Mouse (Mus musculus): Measurements from ENCODE around the gene Sgcd. TPM values are rescaled to one million over a fixed set of nuclear protein-coding genes. Genes with fewer than 3 reads are reported as not detected.
A peak's percentile ranks its signal among the peaks of the same experiment; 100 is the strongest.
"Not testable (repeated sequence)": the region's sequence is repeated elsewhere in the genome, so short reads cannot be mapped to it uniquely, and the experiment has no call there.

Gene Sgcd
- total RNA-seq, 2 experiments from 2014 or later, result 55.7 to 59.8 TPM

DNA sequence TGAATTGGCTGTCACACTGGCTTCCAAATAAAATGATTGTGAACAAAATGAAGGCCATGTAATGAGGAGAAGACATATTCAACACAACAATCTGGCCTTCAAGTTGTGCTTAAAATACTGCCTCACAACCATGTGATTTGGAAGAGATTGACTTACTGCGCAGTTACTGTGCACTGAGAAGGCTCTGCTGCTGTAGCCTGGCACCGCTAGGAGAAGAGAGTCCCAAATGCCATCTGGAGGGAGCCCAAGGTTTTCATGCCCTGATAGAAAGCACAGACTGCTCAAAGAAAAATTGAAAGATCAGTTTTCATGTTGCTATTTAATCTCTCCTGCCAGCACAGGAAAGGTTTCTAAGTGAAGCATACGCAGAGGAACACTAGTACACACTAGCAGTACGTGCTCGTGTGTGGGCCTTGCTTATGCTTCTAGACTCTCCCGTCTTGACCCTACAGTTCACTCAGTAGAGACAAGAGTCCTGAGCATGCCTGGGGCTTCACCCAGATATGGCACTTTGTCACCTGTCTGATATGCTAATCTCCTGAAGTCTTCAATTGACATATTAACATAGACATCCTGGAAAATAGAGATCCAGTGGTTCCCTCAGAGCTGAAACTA, 184.6 kb downstream of the Sgcd start:
- intact Hi-C loops (cut with DNase I; ENCODE audit: low total_unique reads), result no loop called here
- no peak for DNase-seq

DNA sequence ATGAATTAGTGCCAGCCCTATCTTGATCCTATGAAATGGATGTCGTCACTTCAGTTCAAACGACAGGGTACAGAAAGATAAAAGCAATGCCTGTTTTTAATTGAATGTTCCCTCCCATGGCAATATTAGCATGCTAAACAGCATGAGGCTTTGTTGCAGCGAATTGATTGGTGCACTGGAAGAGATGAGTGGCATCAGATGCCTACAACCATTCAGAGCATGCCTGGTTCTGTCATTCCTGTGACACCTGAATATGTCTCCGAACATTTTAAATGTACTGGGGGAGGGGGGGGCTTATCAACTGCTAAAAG, 210.9 kb downstream of the Sgcd start:
- intact Hi-C loops (cut with DNase I; ENCODE audit: low total_unique reads), result no loop called here
- DNase-seq, result no peak

DNA sequence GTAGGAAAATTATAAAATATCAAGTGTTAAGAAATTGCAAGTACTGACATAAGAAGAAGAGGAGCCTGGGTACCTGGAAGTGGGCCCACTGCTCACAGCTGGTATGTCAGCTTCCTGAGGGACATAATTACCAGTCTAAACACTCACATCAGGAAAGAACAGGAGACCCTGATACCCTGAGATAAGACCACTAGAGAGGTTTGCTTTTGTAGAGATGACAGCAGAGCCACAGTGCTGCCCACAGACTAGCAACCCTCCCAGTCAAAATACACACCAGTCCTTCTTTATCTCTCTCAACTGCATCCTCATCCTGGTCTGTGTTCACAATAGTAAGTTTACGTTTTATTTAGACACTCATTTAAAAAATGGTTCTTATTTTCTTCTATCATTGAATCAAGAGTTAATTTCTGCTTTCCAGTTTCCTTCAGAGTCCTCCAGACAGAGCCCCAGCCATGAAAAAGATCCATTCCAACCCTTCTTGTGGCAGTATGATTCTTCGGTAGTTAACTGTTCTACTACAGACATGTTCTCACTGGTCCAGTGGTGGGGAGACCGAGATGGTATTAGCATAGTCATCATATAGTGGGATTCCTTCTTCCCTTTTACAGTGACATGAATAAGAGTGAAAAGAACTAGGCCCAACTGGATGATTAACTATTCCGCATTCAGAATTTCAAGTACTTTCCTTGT, 211.4 kb downstream of the Sgcd start:
- DNase-seq, result no peak
- intact Hi-C loops (cut with DNase I; ENCODE audit: low total_unique reads), result no loop called here

DNA sequence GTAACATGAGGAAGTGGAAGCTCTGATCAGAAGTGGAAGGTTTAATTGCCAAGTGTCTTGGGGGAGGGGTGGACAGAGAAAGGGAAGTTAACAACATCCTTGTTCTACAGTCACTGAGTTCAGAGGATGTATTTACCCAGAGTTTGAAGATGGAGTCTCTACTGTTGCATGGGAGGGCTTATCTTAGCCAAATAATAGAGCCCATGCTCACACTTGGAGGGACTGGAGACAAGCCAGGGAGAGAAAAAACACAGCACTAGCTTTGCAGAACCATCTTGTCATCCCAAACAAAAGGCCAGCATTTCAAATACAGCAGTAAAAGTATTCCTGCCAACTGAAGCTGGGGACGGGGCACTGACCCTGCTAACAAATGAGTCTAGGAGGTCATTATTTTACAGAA, 212.8 kb downstream of the Sgcd start:
- intact Hi-C loops (cut with DNase I; ENCODE audit: low total_unique reads), result no loop called here
- DNase-seq, result no peak

DNA sequence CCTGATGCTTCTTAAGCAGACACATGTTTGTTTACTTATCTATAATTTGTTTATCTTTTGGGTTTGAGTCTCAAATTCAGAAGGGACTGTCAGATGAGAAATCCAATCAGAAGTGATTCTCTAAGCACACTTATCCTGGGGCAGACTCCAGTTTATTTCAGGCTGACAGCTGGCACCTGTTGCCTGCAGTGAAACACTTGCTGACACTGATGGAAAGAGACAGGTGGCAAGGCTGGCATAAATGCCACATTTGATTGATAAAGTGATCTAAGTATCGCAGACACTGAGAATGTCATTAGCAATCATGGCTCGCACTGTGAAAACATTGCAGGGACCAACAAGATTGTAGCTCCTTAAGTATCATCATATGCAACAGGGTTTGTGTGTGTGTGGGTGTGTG, 222.9 kb downstream of the Sgcd start:
- intact Hi-C loops (cut with DNase I; ENCODE audit: low total_unique reads), result no loop called here

DNA sequence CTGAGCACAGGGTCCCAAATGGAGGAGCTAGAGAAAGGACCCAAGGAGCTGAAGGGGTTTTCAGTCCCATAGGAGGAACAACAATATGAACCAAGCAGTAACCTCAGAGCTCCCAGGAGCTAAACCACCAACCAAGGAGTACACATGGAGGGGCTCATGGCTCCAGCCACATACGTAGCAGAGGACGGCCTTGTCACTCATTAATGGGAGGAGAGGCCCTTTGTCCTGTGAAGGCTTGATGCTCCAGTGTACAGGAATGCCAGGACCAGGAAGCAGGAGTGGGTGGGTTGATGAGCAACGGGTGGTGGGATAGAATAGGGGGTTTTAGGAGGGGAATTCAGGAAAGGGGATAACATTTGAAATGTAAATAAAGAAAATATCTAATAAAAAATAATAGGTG, 225.2 kb downstream of the Sgcd start:
- intact Hi-C loops (cut with DNase I; ENCODE audit: low total_unique reads); DNase-seq: not testable (repeated sequence)

More for the DNA sequence above, 222.9 kb downstream of the Sgcd start:
- no peak for DNase-seq

DNA sequence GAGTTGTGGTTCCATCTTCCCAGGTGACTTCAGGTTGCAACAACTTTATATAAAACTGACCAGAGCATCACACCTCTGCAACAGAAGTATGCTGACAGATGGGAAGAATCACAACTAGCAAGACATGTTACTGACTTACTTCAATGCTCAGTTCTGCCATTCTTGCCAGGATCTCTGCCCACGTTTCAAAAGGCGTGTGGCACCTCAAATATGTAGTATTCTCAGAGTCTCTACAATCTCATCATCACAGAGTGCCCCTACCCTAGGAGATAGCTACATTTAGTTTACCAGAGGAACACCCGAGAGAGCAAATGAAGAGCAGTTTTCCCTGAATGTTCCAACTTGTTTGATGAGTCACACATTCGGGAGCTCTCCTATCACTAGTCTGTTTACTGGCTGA, 229.8 kb downstream of the Sgcd start:
- DNase-seq, result no peak
- intact Hi-C loops (cut with DNase I; ENCODE audit: low total_unique reads), result no loop called here

DNA sequence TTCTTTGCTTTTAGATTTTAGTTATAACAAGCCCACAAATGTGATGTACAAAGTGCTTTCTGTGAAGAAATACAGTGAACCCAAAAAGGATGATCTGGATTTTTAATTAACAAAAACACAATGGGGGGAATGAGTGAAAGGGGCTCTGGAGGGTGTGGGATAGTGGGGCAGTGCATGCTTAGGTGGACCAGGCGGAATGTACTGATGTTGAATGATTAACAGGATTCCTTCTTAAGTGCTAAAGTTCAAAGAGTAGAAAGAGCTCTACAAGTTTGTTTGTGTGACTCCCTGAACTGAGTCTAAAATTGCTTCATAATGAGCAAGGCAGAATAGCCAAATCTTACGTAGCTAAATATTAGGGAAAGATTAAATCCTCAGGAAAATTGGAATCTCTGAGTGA, 246.0 kb downstream of the Sgcd start:
- intact Hi-C loops (cut with DNase I; ENCODE audit: low total_unique reads), result no loop called here
- no peak for DNase-seq

DNA sequence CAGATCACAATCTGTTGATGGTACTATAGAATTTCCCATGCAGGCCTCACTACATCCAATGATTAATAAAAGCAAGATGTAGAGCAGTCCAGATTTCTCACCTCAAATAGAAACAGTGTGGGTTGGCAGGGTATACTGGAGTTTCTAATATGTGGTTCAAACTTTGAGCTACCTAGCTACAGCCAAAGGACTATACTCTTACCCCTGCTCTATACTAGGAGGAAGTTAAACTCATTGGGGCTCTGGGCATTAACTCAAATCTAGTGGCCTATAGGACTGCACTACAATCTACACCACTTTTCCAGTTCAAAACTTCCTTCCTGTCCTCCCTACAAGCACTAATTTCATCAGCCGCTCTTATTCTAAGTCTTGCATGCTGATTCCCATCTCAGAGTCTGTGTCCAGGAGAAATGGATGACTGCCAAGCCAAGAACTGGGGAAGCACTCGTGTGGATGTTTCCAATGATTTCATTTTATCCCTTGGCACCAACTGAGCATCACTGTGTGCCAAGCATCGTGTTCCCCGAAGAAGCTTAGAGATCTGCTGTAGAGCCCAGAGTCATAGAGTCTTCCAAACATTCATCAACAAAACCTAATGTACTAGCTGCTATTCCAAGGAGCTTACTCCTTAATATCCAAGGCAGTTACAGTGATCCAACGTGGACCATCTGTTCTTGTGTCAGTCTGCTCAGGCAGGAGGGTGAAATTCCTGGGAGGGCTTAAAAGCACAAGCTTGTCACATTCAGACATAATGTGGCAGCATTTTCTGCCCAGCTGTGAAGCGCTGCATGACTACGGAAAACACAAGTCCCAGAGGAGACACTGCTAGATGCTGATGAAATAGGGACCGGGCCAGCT, 283.6 kb downstream of the Sgcd start:
- intact Hi-C loops (cut with DNase I; ENCODE audit: low total_unique reads), result no loop called here
- peak; percentile 53 for DNase-seq

DNA sequence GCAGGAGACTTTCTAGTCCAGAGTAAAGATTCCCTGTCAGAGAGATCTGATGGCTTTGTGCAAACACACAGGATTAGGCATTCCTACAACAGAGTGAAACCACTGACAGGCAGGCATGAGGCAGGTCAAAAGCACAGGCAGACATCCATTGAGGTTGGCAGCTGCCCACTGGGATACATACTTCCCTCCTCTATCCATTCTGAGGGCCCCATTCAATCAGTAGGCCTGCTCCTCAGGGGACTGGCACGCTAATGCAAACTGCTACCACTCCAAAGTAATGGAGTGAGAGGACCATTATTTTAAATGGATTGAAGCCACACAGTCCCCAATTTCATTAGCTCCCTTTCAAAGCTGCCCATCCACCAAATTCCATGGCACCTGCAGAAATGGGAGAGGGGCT, 293.2 kb downstream of the Sgcd start:
- DNase-seq, result no peak
- intact Hi-C loops (cut with DNase I; ENCODE audit: low total_unique reads), result no loop called here

DNA sequence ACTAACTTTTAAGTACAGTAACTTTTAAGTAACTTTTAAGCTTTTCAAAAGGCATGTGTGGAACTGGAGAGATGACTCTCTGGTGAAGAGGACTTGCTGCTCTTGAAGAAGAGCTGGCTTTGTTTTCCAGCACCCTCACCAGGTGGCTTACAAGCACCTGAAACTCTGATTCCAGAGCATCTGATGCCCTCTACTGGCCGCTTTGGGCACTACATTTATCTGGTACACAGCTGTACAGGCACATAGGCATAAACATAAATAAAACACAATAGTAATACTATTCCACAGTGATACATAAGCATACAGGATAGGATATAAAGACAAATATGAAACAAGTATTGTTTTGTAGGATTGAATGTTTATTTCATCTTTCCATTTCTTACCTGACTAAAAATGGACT, 330.6 kb downstream of the Sgcd start:
- intact Hi-C loops (cut with DNase I; ENCODE audit: low total_unique reads), result no loop called here
- DNase-seq, result no peak

DNA sequence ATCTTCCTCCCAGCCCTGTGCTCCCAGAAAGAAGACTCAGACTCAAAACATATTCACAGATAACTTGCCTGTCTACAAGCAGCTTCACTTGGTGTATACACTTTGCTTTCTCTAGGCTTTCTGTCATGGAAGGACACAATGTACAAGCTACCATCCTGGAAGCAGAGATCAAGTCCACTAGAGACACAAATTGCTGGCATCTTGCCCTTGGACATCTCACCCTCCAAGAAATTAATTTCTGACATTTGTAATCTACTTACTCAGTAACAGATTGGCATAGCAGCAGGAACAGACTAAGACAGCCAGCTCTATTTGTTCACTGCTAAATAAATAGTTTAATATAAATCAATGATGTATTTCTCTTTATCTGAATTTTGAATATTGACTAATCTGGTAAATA, 342.9 kb downstream of the Sgcd start:
- intact Hi-C loops (cut with DNase I; ENCODE audit: low total_unique reads), result no loop called here
- no peak for DNase-seq

DNA sequence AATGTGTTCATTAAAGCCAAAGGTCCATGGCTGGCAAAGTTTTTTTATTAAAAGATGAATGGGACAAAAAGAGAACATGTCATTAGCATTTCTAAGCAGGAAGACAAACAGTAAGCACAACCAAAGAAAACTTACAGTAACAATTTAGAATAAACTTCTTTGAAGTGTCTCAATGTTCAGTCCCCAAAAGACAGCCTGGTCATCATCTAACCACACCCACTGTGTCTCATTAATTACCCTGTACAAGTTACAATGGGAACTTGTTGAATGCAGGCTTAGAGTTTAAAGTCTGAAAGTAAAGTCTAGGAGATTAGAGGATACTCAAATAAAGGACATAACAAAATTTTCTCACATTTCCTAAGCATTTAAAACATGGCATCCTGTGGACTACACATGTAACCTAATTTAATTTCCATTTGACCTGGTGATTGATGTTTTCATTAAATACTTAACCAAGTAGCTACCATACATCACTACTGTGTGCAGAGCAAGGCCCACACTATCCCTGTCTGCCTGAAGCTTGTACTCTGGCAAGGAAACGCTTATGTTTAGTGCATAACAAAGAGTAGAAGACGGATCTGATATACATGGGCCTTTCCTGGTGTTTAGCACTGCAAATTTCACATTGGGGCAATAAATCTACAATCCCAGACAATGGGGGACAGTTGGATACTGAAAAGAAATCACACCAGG, 347.1 kb downstream of the Sgcd start:
- intact Hi-C loops (cut with DNase I; ENCODE audit: low total_unique reads), result no loop called here
- no peak for DNase-seq

DNA sequence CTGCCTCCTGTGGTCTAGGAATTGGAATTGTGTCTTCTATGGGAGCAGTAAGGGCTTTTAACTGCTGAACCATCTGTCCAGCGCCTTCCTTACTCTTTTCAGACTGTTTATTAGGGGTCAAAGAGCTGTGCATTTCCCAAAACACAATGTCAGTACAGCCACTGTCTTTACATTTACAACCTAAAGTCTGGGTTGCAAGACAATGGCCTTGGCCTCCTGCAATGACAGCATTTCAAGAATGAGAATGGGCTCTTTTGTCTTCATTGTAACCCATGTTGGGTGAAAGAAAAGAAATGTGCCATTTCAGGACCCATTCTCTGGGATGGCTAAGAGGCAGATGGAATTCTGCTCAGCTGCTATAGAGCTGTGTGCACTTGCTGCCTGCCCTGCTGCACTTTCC, 348.2 kb downstream of the Sgcd start:
- intact Hi-C loops (cut with DNase I; ENCODE audit: low total_unique reads), result no loop called here
- no peak for DNase-seq

DNA sequence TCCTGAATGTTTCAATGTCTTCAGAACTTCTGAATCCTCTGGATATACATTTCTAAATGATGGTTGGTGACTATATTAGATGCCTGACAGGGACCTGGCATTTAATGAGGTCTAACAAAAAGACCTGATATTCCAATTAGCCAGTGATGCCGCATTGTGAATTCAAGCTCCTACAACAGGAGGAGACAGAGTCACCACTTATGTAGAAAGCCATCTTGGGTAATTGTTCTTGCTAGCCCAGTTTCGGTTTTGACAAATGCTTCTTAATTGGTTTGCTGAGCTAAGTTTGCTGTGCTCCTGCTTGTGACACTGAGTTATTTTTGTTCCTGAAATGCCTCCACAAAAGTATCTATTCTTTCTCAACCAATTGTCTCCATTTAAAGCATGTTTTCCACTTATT, 358.6 kb downstream of the Sgcd start:
- intact Hi-C loops (cut with DNase I; ENCODE audit: low total_unique reads), result no loop called here
- no peak for DNase-seq

DNA sequence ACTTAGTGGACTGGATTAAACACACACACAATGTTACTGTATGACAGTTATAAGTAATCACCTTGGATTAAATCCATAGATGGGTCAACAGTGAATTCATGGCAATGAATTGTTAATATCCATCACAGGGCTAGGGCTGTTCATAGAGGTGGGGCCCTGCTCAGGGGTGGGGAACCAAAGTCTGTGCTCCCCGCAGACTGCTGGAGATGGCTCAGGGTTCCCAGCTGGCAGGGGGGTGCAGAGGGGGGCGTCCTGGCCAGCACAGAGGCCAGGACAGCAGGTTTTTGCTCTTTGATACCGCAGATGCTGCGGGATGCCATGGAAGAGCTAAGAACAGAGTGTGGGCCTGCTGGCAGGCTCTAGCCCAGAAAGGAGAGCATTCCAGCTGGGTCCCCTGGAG, 378.9 kb downstream of the Sgcd start:
- DNase-seq, result no peak
- intact Hi-C loops (cut with DNase I; ENCODE audit: low total_unique reads), result no loop called here

DNA sequence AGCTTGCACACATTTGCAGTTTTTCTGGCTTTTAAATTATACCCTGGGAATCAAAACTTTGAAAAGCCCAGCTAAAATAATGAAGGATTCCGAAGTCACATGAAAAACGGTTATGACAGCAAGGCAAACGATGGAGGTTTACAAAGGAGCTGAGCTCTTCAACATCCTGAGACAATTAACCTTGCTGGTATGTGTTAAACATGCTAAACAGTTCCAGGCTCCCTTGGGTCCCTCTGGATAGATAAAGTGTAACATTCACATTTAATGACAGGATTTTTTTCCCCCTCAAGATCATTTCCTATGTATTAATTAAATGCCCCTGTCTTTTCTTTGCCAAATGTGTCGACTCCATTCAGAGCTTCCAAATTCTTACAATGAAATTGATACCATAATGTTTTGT, 414.1 kb downstream of the Sgcd start:
- intact Hi-C loops (cut with DNase I; ENCODE audit: low total_unique reads), result no loop called here
- no peak for DNase-seq

DNA sequence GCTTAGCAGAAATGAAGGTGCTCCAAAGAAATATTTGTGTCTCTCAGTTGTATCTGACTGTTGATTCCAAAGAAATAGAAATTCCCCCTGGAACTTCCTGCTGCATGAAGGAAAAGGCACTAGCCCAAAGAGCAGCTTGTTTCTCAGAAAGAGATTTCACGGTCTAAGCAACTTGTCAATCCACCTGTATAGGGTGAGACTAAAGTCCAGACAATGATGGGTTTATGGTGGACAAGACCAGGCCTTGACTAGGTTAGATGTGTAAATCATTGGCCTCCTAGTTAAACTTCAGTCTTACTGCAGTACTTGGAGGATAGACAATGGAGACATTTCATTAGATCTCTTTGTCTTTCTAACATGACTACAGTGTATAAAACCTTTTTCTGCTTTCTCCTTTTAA, 420.3 kb downstream of the Sgcd start:
- no peak for DNase-seq
- intact Hi-C loops (cut with DNase I; ENCODE audit: low total_unique reads), result no loop called here

DNA sequence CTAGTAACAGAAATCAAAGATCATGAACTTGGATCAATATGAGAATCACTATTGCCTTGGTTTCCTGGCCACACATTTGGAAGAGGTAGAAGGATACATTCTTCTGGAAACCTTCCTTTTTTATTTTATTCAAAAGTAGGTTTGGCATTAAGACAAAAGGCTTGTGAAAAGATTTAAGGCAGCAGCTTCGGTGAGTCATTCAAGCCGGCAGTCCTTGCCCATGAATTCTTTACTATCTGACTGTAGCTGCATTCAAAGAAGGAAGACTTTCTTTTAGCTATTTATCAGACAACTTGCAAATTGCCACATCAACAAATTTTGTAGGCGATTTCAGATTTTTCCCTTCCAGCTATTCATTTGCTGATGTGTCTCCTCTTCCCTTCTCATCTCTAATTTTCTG, 422.6 kb downstream of the Sgcd start:
- intact Hi-C loops (cut with DNase I; ENCODE audit: low total_unique reads), result no loop called here
- DNase-seq, result no peak

DNA sequence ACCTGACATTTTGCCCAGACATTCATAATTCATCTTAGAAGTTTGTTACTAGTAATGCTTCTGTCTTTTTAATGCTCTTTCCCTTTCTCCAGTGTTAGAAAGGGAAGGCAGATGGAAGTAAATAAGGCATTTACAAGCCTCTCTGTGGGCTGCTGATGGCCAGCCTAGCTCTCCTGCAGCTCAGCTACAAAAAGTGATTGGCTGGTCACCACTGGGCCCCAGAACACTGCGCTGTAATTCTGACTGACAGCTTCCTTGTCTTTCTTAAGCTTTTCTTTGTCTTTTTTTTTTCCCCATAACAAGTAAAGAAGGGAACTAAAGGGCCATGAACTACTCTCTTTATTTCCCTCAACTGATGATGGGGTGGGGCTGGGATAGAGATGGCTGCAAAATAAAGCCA, 463.9 kb downstream of the Sgcd start:
- DNase-seq, result no peak
- intact Hi-C loops (cut with DNase I; ENCODE audit: low total_unique reads), result no loop called here

Data from gastrocnemius, postnatal 14 days (tissue).